Mouse (Mus musculus) urinary bladder, postnatal 4 days (tissue): ENCODE data around the gene Cib4.

Source experiments
- DNase-seq, 2 experiments: peaks; one replicate each; pipeline ENCODE4 v3.0.0; 2021 to 2022; ENCODE audit warnings: low spot score in 2 of 2

Cib4 gene

GRCm38 (mm10) chr5:30518108-30518507 lies 27.5 kb downstream of the Cib4 start:
- DNase-seq, result no peak

- no peak for DNase-seq
Observed at GRCm38 (mm10) chr5:30516376-30516775, 29.3 kb downstream of the Cib4 start.

- DNase-seq, result no peak
Observed at GRCm38 (mm10) chr5:30513111-30513510, 32.5 kb downstream of the Cib4 start.

GRCm38 (mm10) chr5:30497299-30497698 lies 48.3 kb downstream of the Cib4 start:
- no peak for DNase-seq

GRCm38 (mm10) chr5:30496821-30497220 lies 48.8 kb downstream of the Cib4 start:
- no peak for DNase-seq

GRCm38 (mm10) chr5:30495288-30495687 lies 50.3 kb downstream of the Cib4 start:
- no peak for DNase-seq

- DNase-seq, result no peak
Observed at GRCm38 (mm10) chr5:30494606-30495005, 51.0 kb downstream of the Cib4 start.

- no peak for DNase-seq
Observed at GRCm38 (mm10) chr5:30493723-30494122, 51.9 kb downstream of the Cib4 start.

GRCm38 (mm10) chr5:30490845-30491244 lies 54.8 kb downstream of the Cib4 start:
- DNase-seq, result no peak

GRCm38 (mm10) chr5:30490215-30490614 lies 55.4 kb downstream of the Cib4 start:
- no peak for DNase-seq

- DNase-seq, result no peak
Observed at GRCm38 (mm10) chr5:30485136-30485535, 60.5 kb downstream of the Cib4 start.

GRCm38 (mm10) chr5:30484591-30484990 lies 61.0 kb downstream of the Cib4 start:
- no peak for DNase-seq

- no peak for DNase-seq
Observed at GRCm38 (mm10) chr5:30483533-30483932, 62.1 kb downstream of the Cib4 start.

- peak; percentile 49 to 75 for DNase-seq
Observed at GRCm38 (mm10) chr5:30482319-30482718, 63.3 kb downstream of the Cib4 start.

- no peak for DNase-seq
Observed at GRCm38 (mm10) chr5:30476534-30476933, 69.1 kb downstream of the Cib4 start.

- DNase-seq, result no peak
Observed at GRCm38 (mm10) chr5:30472148-30472547, 73.5 kb downstream of the Cib4 start.

GRCm38 (mm10) chr5:30470454-30470853 lies 75.2 kb downstream of the Cib4 start:
- DNase-seq, result no peak

GRCm38 (mm10) chr5:30466315-30466714 lies 79.3 kb downstream of the Cib4 start:
- DNase-seq, result no peak

GRCm38 (mm10) chr5:30465861-30466260 lies 79.8 kb downstream of the Cib4 start, which contains the start of gene 1700001C02Rik:
1700001C02Rik (plus strand) TSS chr5:30466047.
- no peak for DNase-seq

GRCm38 (mm10) chr5:30461821-30462220 lies 83.8 kb downstream of the Cib4 start, which contains the start of gene Otof:
Otof (minus strand) TSS chr5:30461932.
- no peak for DNase-seq

GRCm38 (mm10) chr5:30460155-30460554 lies 85.5 kb downstream of the Cib4 start:
- DNase-seq, result peak in 1 of 2 experiments; percentile 47

GRCm38 (mm10) chr5:30456056-30456455 lies 89.6 kb downstream of the Cib4 start:
- no peak for DNase-seq

GRCm38 (mm10) chr5:30444327-30444895 lies 101.2 kb downstream of the Cib4 start:
- DNase-seq, result no peak

- DNase-seq, result no peak
Observed at GRCm38 (mm10) chr5:30442196-30442595, 103.4 kb downstream of the Cib4 start.
